In genomic region chr3:103280875-103281274, GRCm38 (mm10) we compare ENCODE assay signal across 8 mouse cellular contexts. TPM values are rescaled to one million over a fixed set of nuclear protein-coding genes. Genes with fewer than 3 reads are reported as not detected.
A peak's percentile ranks its signal among the peaks of the same experiment; 100 is the strongest.
DNase-seq lines count a peak whose midpoint lies in the region; ATAC-seq and TF ChIP-seq lines count a peak whose summit lies in the region.

No protein-coding gene starts in this region.

- 20% methylated on average over 5 of the region's 5 CpGs for WGBS in kidney, postnatal 0 days

- H3K9me3 ChIP-seq in megakaryocyte, embryonic 14.5 days: no peaks in the 10 kb centered on the region
- no peaks in the 10 kb centered on the region for H3K9me3 ChIP-seq in kidney, postnatal 0 days (replicated peaks; ENCODE audit: low read length)

- TF ChIP-seq POLR2A in embryonic fibroblast, embryonic 13.5 days (IDR thresholded peaks at IDR 0.05; ENCODE audit: low read depth, low read length): no peak

- peak overlapping the region; percentile 98 for H3K9ac ChIP-seq in kidney, postnatal 0 days (ENCODE audit: low read depth, low read length)

- peaks cover 14% of the 10 kb centered on the region for H3K36me3 ChIP-seq in megakaryocyte, embryonic 14.5 days (replicated peaks; ENCODE audit: low read length)
- no peaks in the 10 kb centered on the region for H3K36me3 ChIP-seq in kidney, postnatal 0 days (ENCODE audit: insufficient read depth, low read length)

- no peaks in the 10 kb centered on the region for H3K27me3 ChIP-seq in megakaryocyte, embryonic 14.5 days (replicated peaks)
- H3K27me3 ChIP-seq in kidney, postnatal 0 days (ENCODE audit: insufficient read depth, low read length): no peaks in the 10 kb centered on the region

- H3K4me1 ChIP-seq in megakaryocyte, embryonic 14.5 days: peaks cover 34% of the 10 kb centered on the region
- no peaks in the 10 kb centered on the region for H3K4me1 ChIP-seq in embryonic fibroblast, embryonic 13.5 days (ENCODE audit: control insufficient read depth, insufficient read depth, low read length)
- 0 out of 2 replicates have a peak, but pooled peaks cover 5% of the 10 kb centered on the region for H3K4me1 ChIP-seq in kidney, postnatal 0 days (replicated peaks; ENCODE audit: insufficient read depth, low read length)

- peak overlapping the region; percentile 78 for H3K4me2 ChIP-seq in kidney, postnatal 0 days (ENCODE audit: low read length)

- TF ChIP-seq CTCF in embryonic fibroblast, embryonic 13.5 days (IDR thresholded peaks at IDR 0.05; ENCODE audit: borderline replicate concordance, insufficient read depth, low read length): no peak
- peak; percentile 20; the same call in 1 of the 2 replicates for TF ChIP-seq CTCF in kidney, postnatal 0 days (IDR thresholded peaks at IDR 0.05; ENCODE audit: low read depth)

- H3K4me3 ChIP-seq in megakaryocyte, embryonic 14.5 days (replicated peaks): peak overlapping the region; percentile 99
- peak overlapping the region; percentile 88 for H3K4me3 ChIP-seq in embryonic fibroblast, embryonic 13.5 days (ENCODE audit: insufficient read depth, low read length)
- H3K4me3 ChIP-seq in kidney, postnatal 0 days (replicated peaks; ENCODE audit: low read depth, low read length): peak overlapping the region; percentile 99

- ATAC-seq in megakaryocyte, adult 5-6 weeks (ENCODE audit: poor library complexity, severe bottlenecking): no peak
- ATAC-seq in kidney, postnatal 0 days (replicated peaks; ENCODE audit: low FRiP score, low read depth): no peak

- peak; percentile 19 for DNase-seq in kidney, postnatal 0 days (ENCODE audit: low spot score)
- DNase-seq in naive thymus-derived CD4-positive, alpha-beta T cell, adult 2 months (ENCODE audit: low read depth): peak; percentile 13
- no peak for DNase-seq in adrenal gland, postnatal 10 days
- DNase-seq in lung, postnatal 4 days: no peak
- DNase-seq in thymus, postnatal 25 days: no peak

- H3K27ac ChIP-seq in embryonic fibroblast, embryonic 13.5 days (ENCODE audit: insufficient read depth, low read length): no peak overlapping the region
- H3K27ac ChIP-seq in kidney, postnatal 0 days: peak overlapping the region; percentile 97

RNA-seq across cellular contexts. Expression of gene Trim33, which starts 1.8 kb away (rescaled TPM):
- 0.53 and 1.3 TPM in 2 replicates for polyA plus RNA-seq in megakaryocyte, embryonic 14.5 days (2012; ENCODE audit: insufficient read depth, low replicate concordance)
- 88.5 and 89.6 TPM in 2 replicates for total RNA-seq in megakaryocyte, adult 5-6 weeks (2015)
- 42.5 and 47.5 TPM in 2 replicates for total RNA-seq in megakaryocyte, adult 5-6 weeks (2017)
- polyA plus RNA-seq in embryonic fibroblast, embryonic 13.5 days (2011; ENCODE audit: insufficient read length, low read depth, missing spikeins): 43.5 and 47.5 TPM in 2 replicates
- 12.6 and 12.9 TPM in 2 replicates for polyA plus RNA-seq in kidney, postnatal 0 days (2015; fragmentation: Nextera tagmentation; extraction: Ambion mirVana)
- 10 to 100 TPM; 26.8 to 32.8 TPM for total RNA-seq in adrenal gland, postnatal 10 days (2021)

Comparison
In these comparisons a context has a peak if more than half of its experiments do, and no peak if none do; other contexts are left out.
1. DNase-seq: peak in kidney, postnatal 0 days (single experiment) and naive thymus-derived CD4-positive, alpha-beta T cell, adult 2 months (single experiment); none in adrenal gland, postnatal 10 days (single experiment), lung, postnatal 4 days (0 of 2) and thymus, postnatal 25 days (single experiment).
2. Peak in every context shown above with its lines, with median percentiles within 50 percentile points of each other: H3K4me3 ChIP-seq.